Mouse (Mus musculus) embryonic facial prominence, embryonic 11.5 days (tissue): Measurements from ENCODE around the gene Cgas. TPM values are rescaled to one million over a fixed set of nuclear protein-coding genes. Genes with fewer than 3 reads are reported as not detected.

Source experiments
- ATAC-seq: fragments of 200-750 bp; cut with Nextera tagmentation; replicated peaks from 2 replicates; pipeline ENCODE4 v1.8.0; 2017; ENCODE audit warnings: low read depth; ENCODE audit not compliant: insufficient number of reproducible peaks, low FRiP score, low TSS enrichment
- DNase-seq: peaks from one replicate; pipeline ENCODE4 v3.0.0-alpha.2; 2015; ENCODE audit warnings: low spot score
- H3K27ac ChIP-seq: fragments of 300-500 bp; sonication (generic); replicated peaks from 2 replicates; pipeline ENCODE4 v1.5.1; 2014; ENCODE audit warnings: mild to moderate bottlenecking, low read depth, low read length, control low read depth
- H3K27me3 ChIP-seq: fragments of 300-500 bp; sonication (generic); 2 replicates; pipeline ENCODE4 v1.6.1; 2014; ENCODE audit warnings: mild to moderate bottlenecking, low read length, moderate library complexity, mixed read lengths; ENCODE audit not compliant: control insufficient read depth, insufficient read depth
- H3K36me3 ChIP-seq: fragments of 300-500 bp; sonication (generic); replicated peaks from 2 replicates; pipeline ENCODE4 v1.6.1; 2014; ENCODE audit warnings: low read depth, mild to moderate bottlenecking, low read length, moderate library complexity, mixed read lengths; ENCODE audit not compliant: control insufficient read depth, insufficient read depth
- H3K4me1 ChIP-seq: fragments of 300-500 bp; sonication (generic); 2 replicates; pipeline ENCODE4 v1.6.1; 2014; ENCODE audit warnings: low read length, mixed read lengths; ENCODE audit not compliant: control insufficient read depth, insufficient read depth
- H3K4me2 ChIP-seq: fragments of 300-500 bp; sonication (generic); 2 replicates; pipeline ENCODE4 v1.6.1; 2014; ENCODE audit warnings: low read depth, mild to moderate bottlenecking, control low read depth, low read length, moderate library complexity
- H3K4me3 ChIP-seq: fragments of 300-500 bp; sonication (generic); 2 replicates; pipeline ENCODE4 v1.5.1; 2014; ENCODE audit warnings: low read depth, low read length, control low read depth
- H3K9ac ChIP-seq: fragments of 300-500 bp; sonication (generic); replicated peaks from 2 replicates; pipeline ENCODE4 v1.6.1; 2014; ENCODE audit warnings: mild to moderate bottlenecking, control low read depth, low read length
- H3K9me3 ChIP-seq: fragments of 300-500 bp; sonication (generic); replicated peaks from 2 replicates; pipeline ENCODE4 v1.6.1; 2016; ENCODE audit warnings: mild to moderate bottlenecking, low read length, inconsistent platforms, mixed read lengths; ENCODE audit not compliant: control insufficient read depth
- WGBS: fragments of 180-500 bp; shearing (Covaris S2); extraction: QIAGEN DNeasy Blood & Tissue Kit; methylation state at CpG from one replicate; pipeline ENCODE4 v1.1.7; 2014; 5-methylcytosine and 5-hydroxymethylcytosine counted together
- polyA plus RNA-seq: library from polyadenylated mRNA; unstranded; fragments of >200 nt; fragmentation: Nextera tagmentation; extraction: Ambion mirVana; gene quantifications from 2 replicates; pipeline ENCODE4 v1.2.1, GENCODE M21; 2014

Gene Cgas
- polyA plus RNA-seq, 1 experiment from 2014 or later, result 0.84 TPM

GRCm38 (mm10) chr9:78429551-78429950, 13.5 kb downstream of the Cgas start:
- ATAC-seq, result no peak
- WGBS, result 55% methylated on average over 2 of the region's 2 CpGs
- Histone ChIP-seq H3K4me1 (no peaks in the 10 kb centered on the region), H3K4me2 (no peak overlapping the region), H3K27ac (no peak overlapping the region), H3K9ac (no peak overlapping the region), H3K9me3 (no peaks in the 10 kb centered on the region), H3K27me3 (no peaks in the 10 kb centered on the region), H3K36me3 (no peaks in the 10 kb centered on the region), H3K4me3 (no peak overlapping the region)
- no peak for DNase-seq

DNA sequence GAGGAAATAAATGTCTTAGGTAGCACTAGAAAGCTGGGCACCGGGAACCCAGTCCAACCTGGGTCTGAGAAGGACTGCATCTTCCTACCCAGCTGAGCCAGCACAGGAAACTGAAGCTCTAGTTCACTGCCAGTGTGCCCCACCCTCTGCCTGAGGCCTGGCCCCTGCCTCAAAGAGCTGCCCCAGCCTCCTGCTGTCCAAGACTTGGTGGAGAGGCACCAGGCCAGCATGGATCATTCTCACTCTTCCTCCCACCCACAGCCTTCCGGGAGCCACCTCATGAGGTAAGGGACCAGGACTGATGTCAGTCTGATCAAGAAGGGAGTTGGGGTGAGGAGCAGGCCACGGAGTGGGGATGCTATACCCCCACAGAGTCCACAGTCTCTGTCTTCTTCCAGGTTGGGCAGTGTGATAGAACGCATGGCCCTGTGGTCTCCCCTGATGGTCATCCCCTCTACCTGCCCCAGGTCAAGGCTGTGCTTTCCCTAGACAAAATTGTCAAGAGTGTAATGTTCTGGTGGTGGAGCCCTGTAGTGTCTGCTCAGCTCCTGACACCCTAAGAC, 14.1 kb downstream of the Cgas start:
- ATAC-seq (0 out of 2 replicates have a peak, but pooled peaks have one; percentile 68), DNase-seq (no peak)
- H3K9ac ChIP-seq, result no peak overlapping the region
- H3K4me3 ChIP-seq, result no peak overlapping the region
- H3K27me3 ChIP-seq, result no peaks in the 10 kb centered on the region
- no peaks in the 10 kb centered on the region for H3K36me3 ChIP-seq
- no peaks in the 10 kb centered on the region for H3K4me1 ChIP-seq
- 85% methylated on average over 4 of the region's 4 CpGs for WGBS
- no peak overlapping the region for H3K27ac ChIP-seq
- H3K4me2 ChIP-seq, result no peak overlapping the region
- H3K9me3 ChIP-seq, result no peaks in the 10 kb centered on the region

DNA sequence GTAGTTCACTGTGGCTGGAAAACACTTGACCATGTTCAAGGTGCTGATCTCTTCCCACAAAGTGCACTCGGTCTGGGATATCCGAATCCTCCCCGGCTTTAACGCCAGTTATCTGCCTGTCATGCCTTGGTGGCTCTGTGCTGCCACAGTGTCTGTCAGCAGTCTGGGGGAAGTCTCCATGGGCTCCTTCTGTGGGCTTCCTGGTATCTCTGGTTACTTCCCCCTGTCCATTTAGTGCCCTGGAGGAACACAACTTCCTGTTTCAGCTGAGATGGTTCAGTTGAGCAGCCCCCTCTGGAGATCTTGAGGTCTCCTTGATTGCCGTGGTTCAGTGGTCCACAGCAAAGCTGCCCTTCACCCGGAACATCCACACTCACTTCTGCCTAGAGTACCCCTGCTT, 14.9 kb downstream of the Cgas start:
- Histone ChIP-seq H3K9ac (no peak overlapping the region), H3K4me2 (no peak overlapping the region), H3K4me3 (no peak overlapping the region), H3K27ac (no peak overlapping the region), H3K27me3 (no peaks in the 10 kb centered on the region), H3K4me1 (no peaks in the 10 kb centered on the region), H3K9me3 (no peaks in the 10 kb centered on the region), H3K36me3 (no peaks in the 10 kb centered on the region)
- DNase-seq (no peak), ATAC-seq (no peak)
- WGBS, result 73% methylated on average over 6 of the region's 6 CpGs

- H3K4me1 ChIP-seq, result no peaks in the 10 kb centered on the region
- DNase-seq, result no peak
- H3K4me2 ChIP-seq, result peak overlapping the region; percentile 53
- no peaks in the 10 kb centered on the region for H3K27me3 ChIP-seq
- H3K4me3 ChIP-seq, result peak overlapping the region; percentile 18; the same call in 1 of the 2 replicates
- 24% methylated on average over 24 of the region's 27 CpGs for WGBS
- no peaks in the 10 kb centered on the region for H3K36me3 ChIP-seq
- H3K9ac ChIP-seq, result no peak overlapping the region; the same call in 1 of the 2 replicates
- no peak; the same call in 1 of the 2 replicates for ATAC-seq
- no peak overlapping the region for H3K27ac ChIP-seq
- no peaks in the 10 kb centered on the region for H3K9me3 ChIP-seq
Observed at GRCm38 (mm10) chr9:78427362-78427781, 15.7 kb downstream of the Cgas start.

GRCm38 (mm10) chr9:78401596-78401995, 41.4 kb downstream of the Cgas start:
- H3K9me3 ChIP-seq, result no peaks in the 10 kb centered on the region
- H3K36me3 ChIP-seq, result no peaks in the 10 kb centered on the region
- H3K27me3 ChIP-seq, result peaks cover 8% of the 10 kb centered on the region
- no peak for DNase-seq
- whole genome bisulfite sequencing, result 83% methylated on average over 7 of the region's 7 CpGs
- no peak overlapping the region for H3K27ac ChIP-seq
- ATAC-seq, result no peak
- no peak overlapping the region for H3K4me2 ChIP-seq
- H3K4me1 ChIP-seq, result no peaks in the 10 kb centered on the region
- H3K4me3 ChIP-seq, result no peak overlapping the region
- H3K9ac ChIP-seq, result no peak overlapping the region

DNA sequence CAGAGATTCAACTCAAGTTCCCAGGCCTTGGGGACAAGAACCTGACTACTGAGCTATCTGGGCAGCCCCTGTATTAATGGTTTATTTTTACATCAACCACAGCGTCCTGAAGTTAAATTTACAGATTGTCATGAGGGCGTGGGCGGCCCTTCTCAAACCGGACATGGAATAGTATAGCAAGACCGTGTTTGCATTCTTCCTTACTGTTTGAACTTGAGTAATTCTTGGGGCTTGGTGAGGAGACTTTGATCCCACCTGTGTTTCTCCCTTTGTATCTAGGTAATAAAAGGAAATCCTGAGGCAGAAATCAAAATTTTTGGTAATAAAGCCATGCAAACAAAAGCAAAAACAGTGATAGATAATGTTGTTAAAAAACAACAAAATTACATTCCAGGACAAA, 42.5 kb downstream of the Cgas start:
- no peaks in the 10 kb centered on the region for H3K9me3 ChIP-seq
- no peak overlapping the region for H3K4me2 ChIP-seq
- ATAC-seq (no peak), DNase-seq (no peak)
- no peak overlapping the region for H3K9ac ChIP-seq
- no peaks in the 10 kb centered on the region for H3K36me3 ChIP-seq
- no peak overlapping the region for H3K4me3 ChIP-seq
- H3K27me3 ChIP-seq, result peaks cover 19% of the 10 kb centered on the region
- H3K27ac ChIP-seq, result no peak overlapping the region
- H3K4me1 ChIP-seq, result no peaks in the 10 kb centered on the region
- WGBS, result 86% methylated on average over 5 of the region's 5 CpGs

GRCm38 (mm10) chr9:78396517-78396916, 46.5 kb downstream of the Cgas start:
- 63% methylated on average over 9 of the region's 9 CpGs for WGBS
- Histone ChIP-seq H3K36me3 (no peaks in the 10 kb centered on the region), H3K9ac (no peak overlapping the region), H3K9me3 (no peaks in the 10 kb centered on the region), H3K4me1 (no peaks in the 10 kb centered on the region), H3K27ac (no peak overlapping the region), H3K4me3 (peak overlapping the region; percentile 36; the same call in 1 of the 2 replicates), H3K4me2 (no peak overlapping the region), H3K27me3 (peaks cover 42% of the 10 kb centered on the region)
- DNase-seq (no peak), ATAC-seq (no peak)

DNA sequence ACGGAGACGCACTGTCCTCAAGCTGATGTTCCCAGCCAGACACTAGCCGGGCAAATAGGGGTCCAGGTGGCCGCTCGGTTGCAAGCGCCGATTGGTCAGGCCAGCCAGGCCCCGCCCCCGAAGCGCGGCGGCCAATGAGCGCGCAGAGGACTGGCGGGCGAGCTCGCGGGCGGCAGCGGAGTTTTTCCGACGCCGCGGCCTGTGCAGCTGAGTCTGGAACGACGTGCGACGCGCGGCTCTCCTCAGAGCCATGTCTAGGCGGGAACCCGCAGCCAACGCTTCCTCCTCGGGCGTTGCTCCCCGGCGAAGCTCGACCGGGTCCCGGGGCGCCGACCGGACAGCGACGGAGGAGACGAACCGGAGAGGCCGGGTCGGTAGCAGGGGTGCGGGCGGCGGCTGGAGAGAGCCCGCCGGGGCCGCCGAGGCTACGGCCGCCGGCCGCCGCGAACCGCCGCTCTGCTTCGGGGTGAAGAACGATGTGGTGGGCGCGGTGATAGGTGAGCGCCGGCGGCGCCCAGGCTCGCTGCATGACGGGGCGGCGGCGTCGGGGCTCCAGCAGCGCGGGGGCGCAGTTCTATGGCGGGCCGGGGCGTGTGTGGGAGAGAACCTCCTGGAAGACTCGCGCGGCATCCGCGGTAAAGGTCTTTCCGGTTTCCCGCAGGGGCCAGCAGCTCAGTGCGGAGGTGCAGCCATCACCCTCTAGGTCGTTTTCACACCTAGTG, 47.2 kb downstream of the Cgas start, which contains the start of gene Ddx43:
Gene Ddx43, plus strand, starts transcription at position 148 of the 722 bp plus-strand sequence.
- H3K9ac ChIP-seq, result 0 out of 2 replicates have a peak within 1 kb of the TSS, but pooled peaks have one; percentile 18
- peak within 1 kb of the TSS; percentile 55 for H3K4me2 ChIP-seq
- H3K4me1 ChIP-seq, result no peaks in the 10 kb centered on the region
- peak; percentile 90 for ATAC-seq
- no peak within 1 kb of the TSS for H3K27ac ChIP-seq
- no peaks in the 10 kb centered on the region for H3K36me3 ChIP-seq
- DNase-seq, result peak; percentile 78
- H3K27me3 ChIP-seq, result peaks cover 42% of the 10 kb centered on the region
- no peaks in the 10 kb centered on the region for H3K9me3 ChIP-seq
- H3K4me3 ChIP-seq, result peak within 1 kb of the TSS; percentile 36
- 4% methylated on average over 58 of the region's 93 CpGs for WGBS
